Mouse (Mus musculus): Measurements from ENCODE around the gene Iqcg. TPM values are rescaled to one million over a fixed set of nuclear protein-coding genes. Genes with fewer than 3 reads are reported as not detected.

The Iqcg gene
- polyA plus RNA-seq (2017; shearing (Covaris generic)): 1 to 10 TPM in 1 of 2 experiments, under 1 TPM in 1; 0.86 to 1.5 TPM

GRCm38 (mm10) chr16:33056095-33056785 is at the start of gene Iqcg, which contains the start of gene Rpl35a:
TSS of gene Iqcg (minus strand) at chr16:33056218.
TSS of gene Rpl35a (plus strand) at chr16:33056453.

DNA sequence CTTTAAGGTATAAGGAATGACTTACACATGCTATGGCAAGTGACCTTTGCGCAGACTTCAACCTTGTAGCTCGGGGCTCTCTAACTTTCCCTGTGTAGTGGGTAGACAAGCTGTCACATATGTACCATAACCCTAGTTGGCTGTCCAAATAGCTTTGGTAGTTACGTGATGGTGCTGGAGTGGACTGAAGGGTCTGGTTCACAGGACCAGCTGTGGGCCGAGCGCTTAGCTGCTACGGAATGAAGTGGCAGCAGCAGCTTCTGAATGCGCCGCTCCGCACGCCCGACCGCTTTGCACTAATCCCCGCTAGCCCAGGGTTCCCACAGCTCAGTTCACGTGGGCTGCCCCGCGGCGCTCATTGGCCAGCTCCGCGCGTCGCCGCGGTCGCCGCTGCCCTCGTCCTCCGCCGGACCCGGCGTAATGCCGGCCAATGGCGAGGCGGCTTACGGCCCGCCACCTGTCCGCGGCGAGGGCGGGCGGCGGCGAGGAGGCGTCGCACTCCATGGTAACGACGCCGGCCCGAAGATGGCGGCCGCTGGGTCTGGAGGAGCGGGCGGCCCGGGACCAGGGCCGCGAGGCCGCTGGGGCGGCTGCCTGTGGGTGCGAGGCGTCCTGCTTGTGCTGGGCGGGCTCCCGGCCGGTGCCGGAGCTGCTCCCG is 6.1 kb upstream of the Iqcg start, which contains the start of gene Lmln:
Gene Lmln, plus strand, starts transcription at position 498 of the 658 bp plus-strand sequence.

Other genes with a start within 250 kb of the Iqcg start
- gene Smbd1, start 245.7 kb downstream of the Iqcg start, polyA plus RNA-seq (2017; shearing (Covaris generic)): not detected
- gene Fyttd1, start 178.7 kb downstream of the Iqcg start, polyA plus RNA-seq (2017; shearing (Covaris generic)): 10 to 100 TPM; 61.5 to 78.6 TPM
- gene Rubcn, start 178.5 kb downstream of the Iqcg start, polyA plus RNA-seq (2017; shearing (Covaris generic)): 10 to 100 TPM; 17.9 to 25.4 TPM
- gene Lrch3, start 142.1 kb downstream of the Iqcg start, polyA plus RNA-seq (2017; shearing (Covaris generic)): 10 to 100 TPM; 58.2 to 73.5 TPM
- gene Rpl35a, start 235 bp upstream of the Iqcg start, polyA plus RNA-seq (2017; shearing (Covaris generic)): 100 to 1,000 TPM; 521 to 528 TPM
- gene Lmln, start 6.3 kb upstream of the Iqcg start, polyA plus RNA-seq (2017; shearing (Covaris generic)): 1 to 10 TPM; 1.3 to 1.8 TPM
- 10 to 100 TPM; 26.9 to 37.5 TPM for gene Osbpl11, start 128.9 kb upstream of the Iqcg start, polyA plus RNA-seq (2017; shearing (Covaris generic))
- 100 to 1,000 TPM; 103 to 113 TPM for gene Snx4, start 195.2 kb upstream of the Iqcg start, polyA plus RNA-seq (2017; shearing (Covaris generic))